Mouse (Mus musculus) monocyte, adult 5-6 weeks (primary cell): ENCODE results near the gene Cxcr4. TPM values are rescaled to one million over a fixed set of nuclear protein-coding genes. Genes with fewer than 3 reads are reported as not detected.
A peak's percentile ranks its signal among the peaks of the same experiment; 100 is the strongest.

Experiments used
- ATAC-seq: fragments of 153-309, 156-312 bp; replicated peaks from 2 replicates; pipeline ENCODE4 v1.8.0; 2017; ENCODE audit warnings: mild to moderate bottlenecking; ENCODE audit not compliant: low TSS enrichment, insufficient number of reproducible peaks, severe bottlenecking, poor library complexity, low FRiP score
- total RNA-seq: library from RNA; stranded (forward); fragments of 200-1000, 200-491, 200-594 nt; gene quantifications from 3 replicates; pipeline ENCODE4 v1.2.3, GENCODE M21; 2017

Cxcr4 gene
- total RNA-seq: 403 to 572 TPM (median 502 TPM) in 3 replicates

DNA sequence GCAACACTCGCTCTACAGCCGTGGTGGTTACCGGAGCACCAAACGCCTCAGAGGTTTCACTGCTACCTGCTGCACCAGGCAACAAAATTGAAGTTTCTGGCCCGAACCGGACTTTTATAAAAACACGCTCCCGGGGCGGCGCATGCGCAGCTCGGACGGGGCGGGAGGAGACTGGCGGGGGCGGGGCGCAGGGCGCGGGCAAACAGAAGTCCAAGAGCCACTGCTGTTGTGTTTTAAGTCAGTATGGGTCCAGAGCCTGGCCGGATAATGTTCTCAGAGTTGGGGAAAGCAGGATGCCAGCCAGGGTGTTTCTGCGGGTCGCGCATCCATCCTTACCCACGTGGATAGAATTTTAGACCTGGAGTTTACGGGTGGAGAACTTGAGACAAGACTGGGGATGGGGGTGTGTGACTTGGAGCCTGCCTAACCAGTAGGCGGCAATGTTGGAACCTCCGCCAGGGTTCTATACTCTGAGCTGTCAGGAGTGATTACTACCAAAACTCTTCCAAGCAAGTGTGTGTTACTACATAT lies at the start of gene Cxcr4:
Gene Cxcr4 (minus strand): TSS at position 83 of the 531 bp plus-strand sequence.
- peak; percentile 49 for ATAC-seq

DNA sequence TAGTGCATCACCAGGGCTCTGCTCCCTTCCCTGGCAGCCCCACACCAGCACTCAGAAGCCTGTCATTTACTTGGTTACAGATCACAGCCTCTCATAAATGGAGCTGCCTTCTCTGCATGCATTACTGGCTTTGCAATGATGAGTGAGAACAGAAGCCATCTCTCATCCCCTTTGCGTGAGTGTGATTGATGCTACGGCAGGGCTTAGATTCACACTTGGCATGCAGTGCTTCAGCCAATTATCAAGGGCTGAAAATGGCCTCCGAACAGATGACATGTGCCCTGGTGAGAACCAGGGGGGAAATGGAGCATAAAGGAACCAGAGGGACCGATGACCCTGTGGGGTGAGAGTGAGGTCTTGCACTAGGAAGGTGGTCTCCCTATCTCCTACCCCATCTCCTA lies 47.6 kb upstream of the Cxcr4 start:
- ATAC-seq: no peak

DNA sequence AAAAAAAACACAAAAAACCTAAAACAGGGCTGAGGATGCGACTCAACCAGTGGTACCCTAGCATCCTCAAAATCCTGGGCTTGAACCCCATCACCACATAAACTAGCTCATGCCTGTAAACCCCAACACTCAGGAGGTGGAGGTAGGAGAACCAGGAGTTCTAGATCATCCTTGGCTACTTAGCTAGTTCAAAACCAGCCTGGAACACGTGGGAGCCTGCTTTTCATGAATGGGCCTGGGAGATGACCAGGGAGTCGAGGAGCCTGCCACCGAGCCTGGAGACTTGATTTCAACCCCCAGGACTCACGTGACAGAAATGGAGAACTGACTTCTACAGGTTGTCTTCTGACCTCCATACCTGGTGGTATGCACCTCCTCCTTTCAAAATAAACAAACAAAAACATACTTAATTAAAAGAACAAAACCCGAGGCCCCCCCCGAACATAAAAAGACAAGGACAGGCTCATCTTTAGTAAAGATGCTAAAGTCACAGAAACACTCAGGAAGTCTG lies 45.2 kb upstream of the Cxcr4 start:
- no peak for ATAC-seq

DNA sequence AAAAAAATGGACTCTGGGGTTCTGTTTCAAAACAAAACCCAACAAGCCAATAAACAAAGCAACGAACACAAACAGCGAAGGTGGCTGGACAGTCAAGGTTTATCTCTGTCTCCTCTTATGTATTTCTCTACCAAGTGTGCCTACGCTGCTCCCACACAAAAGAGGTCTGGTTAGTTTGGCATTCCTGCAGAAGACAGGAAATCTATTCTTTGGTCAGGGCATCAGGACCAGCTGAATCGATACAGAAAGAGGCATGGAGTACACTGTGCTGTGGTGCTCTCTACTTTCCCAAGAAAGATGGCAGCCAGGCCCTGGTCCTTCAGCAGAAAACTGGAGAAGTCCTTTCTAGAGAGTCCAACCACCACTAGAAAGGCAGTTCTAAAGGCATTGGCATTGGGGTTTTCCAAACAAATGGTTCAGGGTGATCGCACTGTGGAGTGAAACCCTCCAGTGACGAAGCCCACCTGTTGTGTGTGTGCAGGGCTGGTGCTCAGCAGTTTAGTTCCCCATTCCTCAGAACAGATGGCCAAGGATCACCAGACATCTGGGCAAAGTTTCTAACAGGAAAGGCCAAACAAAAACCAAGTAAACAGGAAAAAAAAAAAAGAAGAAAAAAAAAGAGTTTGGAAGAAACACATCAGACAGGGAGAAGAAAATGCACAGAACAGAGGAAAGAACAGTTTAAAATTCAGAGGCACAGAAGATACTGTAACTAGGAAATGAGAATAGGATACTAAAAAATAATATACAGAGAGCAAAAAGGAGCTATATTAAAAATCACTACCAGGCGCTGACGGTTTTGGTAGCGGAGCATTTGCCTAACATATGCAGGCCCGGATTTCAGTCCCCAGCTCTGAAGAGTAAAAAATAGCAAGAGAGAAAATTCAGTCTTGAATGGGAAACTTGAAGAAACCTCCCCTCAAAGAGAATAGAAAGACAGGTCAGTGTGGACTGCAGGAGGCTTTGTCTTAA lies 44.5 kb upstream of the Cxcr4 start:
- ATAC-seq: no peak

DNA sequence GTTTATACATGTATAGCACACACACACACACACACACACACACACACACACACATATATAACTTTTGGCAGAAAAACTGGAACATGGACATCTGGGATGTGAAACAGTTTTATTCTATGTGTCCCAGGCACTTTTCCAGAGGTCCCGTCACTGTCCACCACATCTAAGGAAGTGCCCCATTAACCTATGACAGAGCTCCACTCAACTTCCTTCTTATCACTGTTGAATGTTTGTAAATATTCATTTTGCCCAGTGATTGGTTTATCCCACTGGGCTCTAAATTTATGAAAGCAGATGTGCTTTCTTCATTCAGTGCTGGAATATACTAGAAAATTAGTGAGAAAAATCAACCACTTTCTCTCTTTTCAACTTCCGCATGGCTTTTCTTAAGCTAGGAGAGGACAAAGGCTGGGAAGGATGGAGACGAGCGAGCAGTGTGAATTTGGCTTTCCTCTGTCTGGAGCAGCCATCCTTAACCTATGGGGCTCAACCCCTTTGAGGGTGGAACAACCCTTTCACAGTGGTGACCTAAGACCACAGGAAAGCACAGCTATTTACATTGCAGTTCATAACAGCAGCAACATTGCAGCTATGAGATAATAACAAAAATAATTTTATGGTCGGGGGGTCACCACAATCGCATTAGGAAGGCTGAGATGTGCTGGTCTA lies 41.8 kb upstream of the Cxcr4 start:
- ATAC-seq: peak; percentile 58; the same call in 1 of the 2 replicates

DNA sequence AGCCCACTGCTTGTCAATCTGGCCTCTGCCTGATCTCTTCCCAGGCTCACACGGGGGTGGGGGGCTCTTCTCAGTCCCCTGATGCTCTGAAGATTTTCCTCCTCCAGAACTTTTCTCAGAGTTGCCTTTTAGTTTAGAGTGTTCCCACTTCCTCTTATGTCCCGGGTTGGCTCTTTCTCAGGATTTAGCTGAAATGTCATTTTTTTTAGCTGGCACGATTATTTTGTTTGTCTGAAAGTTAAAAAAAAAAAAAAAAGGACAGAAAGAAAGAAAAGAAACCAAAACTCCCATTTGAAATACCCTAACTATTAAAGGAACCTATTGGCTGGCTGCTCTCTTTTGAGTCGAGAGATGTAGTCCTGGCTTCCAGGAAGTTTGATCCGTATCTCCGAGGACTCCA lies 40.4 kb upstream of the Cxcr4 start:
- ATAC-seq: no peak

DNA sequence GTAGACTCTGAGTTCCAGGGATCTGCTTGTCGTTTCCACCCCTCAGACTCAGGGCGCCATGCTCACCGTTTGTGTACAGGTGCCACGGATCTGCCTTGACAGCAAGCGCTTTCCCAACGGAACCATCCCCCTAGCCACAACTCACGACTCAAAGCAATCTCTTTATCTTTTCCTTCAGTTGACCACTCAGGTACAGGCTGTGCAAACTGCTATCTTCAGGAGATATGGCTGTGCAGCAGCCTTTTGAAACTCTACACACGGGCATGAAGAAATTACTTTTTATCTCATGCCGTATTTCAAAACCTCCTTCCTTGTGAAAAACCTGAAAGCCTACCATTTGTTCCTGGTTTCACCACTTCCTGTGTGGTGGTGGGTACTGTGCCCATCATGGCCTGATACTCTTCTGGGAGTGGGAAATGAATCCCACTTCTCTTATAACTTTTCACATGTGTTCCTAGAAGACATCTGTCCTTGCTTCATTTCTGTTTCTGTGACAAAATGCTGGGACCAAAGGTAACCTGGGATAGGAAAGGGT lies 34.1 kb upstream of the Cxcr4 start:
- no peak for ATAC-seq

DNA sequence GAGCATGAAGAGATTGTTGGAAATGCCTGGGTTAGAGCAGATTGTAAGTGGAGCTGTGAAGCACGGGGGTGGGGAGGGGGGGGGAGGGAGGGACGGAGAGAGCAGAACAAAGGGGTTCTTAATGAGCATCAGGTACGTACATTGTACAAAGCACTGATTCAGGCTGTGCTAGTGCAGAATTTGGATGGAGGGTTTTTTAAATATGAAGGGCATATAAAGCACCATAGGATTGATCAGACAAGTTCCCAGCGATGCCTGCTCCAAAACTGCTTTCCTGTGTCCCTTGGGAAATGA lies 31.4 kb upstream of the Cxcr4 start:
- ATAC-seq: no peak

DNA sequence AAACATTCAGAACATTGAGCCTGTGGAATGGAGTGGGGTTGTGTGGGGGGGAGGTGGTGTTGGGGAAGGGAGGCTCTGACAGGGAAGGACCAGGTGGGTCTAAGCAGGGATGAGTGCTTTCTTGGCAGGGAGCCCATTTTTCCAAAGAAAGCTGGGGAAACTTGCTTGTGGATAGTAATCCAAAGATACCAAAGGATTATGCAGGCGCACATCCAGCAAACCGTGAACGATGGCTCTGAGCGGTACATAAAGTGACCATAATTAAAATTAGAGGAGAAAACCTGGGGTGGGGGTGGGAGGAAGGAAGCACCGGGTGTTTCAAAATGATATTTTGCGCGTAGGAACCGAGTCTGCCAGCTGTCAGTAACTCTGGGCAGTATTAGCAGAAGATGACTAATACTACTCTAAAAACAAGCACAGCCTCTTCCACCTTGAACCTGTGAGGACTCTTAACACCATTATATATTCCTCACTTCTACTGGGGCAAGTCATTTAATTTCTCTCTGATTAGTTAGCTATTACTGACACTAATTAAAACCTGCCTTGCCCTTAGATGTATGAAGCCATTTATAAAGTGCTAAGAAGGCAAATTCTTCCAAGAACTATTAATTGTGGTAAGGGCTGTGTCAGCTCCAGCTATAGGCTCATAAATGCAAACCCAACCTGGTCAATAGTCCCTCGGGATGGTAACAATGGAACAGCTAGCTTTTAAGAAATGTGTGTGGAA lies 30.9 kb upstream of the Cxcr4 start:
- ATAC-seq: peak; percentile 28; the same call in 1 of the 2 replicates

DNA sequence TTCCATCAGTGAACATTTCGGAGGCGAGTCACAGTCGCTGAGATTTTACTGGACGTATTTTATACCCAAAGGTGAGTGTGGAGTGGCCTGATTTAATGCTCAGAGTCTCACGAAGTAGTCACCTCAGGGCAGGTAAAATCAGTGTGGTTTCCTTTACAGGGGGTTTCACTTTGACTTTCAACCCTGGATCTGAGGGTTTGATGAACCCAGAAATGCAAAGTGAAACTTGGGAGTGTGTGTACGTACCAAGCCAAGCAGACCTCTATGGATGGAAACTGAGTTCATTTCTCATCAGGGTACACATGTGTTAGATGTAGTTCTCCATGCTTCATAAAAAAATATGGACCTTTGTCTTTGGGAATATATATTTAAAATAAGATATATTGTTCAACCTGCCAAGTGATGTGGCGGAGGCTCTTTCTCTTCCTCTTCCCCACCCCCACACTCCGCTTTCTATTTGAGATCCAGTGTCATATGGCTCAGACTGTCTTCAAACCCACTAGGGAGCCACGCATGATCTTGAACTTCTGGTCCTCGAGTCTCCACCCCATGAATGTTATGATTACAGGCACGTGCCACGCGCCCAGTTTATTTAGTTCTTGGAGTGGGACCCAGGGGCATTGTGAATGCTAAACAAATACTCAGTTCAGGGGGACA lies 25.7 kb upstream of the Cxcr4 start:
- ATAC-seq: no peak

DNA sequence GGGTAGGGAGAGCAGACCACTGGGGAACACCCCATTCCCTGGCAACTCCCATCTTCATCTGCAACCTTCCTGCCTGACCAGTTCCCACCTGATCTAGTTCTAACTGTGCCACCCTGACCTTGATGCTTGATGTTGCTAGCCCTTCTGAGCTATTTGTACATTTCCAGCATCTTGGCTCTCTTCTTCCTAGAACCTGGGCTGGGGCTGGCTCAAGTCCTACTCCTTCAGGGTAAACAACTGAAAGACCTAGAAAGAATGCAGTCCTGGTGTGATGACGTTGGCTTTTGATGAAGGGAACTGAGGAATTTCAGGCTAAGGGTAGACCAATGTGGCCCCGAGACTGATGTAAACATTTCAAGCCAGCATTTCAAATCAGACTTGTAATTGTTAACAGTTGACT lies 24.5 kb upstream of the Cxcr4 start:
- no peak for ATAC-seq

DNA sequence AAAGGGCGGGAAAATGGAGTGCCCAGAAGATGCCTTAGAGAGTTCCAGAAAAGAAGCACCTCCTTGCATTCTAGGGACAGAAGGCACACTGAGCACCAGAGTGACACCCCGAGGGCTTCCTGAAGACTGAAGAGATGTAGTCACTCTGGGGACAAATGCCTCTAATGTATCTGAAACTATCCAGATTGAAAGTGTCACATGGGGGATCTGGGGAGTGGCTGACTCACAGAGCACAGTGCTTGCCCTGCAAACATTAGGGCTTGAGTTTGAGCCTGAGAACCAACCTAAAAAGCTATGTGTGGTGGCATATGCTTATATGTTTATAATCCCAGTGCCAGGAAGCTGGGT lies 23.3 kb upstream of the Cxcr4 start:
- peak; percentile 12 for ATAC-seq

DNA sequence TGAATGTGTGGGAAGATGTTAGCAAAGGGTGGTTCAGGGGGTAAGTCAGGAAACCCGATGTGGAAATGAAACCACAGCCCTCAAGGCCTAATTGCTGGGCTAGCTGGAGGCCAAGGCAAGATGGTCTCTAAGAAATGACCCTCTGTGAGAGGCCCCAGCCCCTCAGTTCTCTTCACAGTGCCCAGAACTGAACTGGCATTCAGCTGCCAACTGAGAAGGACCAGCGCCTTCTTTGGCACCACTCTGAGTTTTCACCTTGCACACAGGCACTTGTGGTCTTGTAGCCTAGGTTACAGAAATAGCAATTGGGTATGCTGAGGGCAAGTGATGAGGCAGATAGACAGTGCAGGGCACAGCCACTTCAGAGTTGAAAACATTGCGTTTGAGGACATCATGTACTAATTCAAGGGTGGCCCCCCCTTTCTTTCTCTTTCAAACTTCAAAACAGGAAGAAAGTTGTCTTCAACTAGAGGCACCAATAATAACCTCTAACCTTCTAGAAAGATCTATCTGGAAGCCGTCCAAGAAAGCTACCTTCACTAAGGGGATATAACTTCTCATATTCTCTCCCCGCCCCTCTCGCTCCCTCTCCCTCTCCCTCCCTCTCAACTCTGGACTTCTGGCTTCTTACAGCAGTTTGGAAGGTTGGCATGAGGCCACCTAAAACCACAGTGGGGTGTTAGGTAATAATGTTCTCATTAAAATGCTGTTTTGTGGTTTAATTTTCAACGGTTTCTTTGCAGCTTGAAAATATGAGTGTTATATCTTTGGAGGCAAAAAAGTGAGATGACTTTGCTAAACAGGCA lies 22.8 kb upstream of the Cxcr4 start:
- peak; percentile 83 for ATAC-seq

DNA sequence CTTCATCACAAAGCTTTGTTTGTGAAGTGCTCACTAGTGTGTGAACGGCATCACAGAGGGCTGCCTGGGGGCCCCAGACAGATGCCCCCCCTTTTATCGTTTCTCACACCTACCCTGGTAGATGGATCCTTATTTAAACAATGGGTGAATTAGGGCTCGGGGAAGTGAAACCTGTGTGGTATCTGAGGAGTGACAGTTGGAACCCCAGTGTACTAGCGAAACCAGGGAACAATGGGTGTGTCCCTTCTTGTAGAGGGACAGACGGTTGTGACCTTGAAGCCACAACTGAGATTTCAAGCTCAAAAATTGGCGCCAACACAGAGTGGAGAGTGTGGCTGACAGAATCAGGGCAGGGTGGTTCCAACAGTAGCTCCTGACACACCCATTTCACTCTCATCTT lies 16.0 kb upstream of the Cxcr4 start:
- peak; percentile 84 for ATAC-seq

DNA sequence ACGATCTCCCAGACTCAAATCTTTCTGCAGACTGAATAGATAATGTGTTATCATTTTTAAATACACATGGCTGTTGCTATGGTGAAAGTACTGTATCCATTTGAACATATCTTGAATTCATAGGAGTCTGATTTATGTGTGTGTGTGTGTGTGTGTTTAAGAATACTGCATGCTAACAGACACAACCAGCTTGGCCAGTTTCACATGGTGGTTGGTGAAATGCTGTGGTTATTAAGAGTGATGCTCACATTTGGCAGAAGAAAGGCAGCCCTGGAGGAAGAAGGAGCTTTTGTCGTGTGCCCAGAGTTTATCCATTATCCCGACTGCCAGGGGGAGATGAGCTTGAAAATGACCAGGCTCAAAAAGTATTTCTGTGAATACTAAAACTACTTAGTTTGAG lies 15.3 kb upstream of the Cxcr4 start:
- ATAC-seq: no peak

DNA sequence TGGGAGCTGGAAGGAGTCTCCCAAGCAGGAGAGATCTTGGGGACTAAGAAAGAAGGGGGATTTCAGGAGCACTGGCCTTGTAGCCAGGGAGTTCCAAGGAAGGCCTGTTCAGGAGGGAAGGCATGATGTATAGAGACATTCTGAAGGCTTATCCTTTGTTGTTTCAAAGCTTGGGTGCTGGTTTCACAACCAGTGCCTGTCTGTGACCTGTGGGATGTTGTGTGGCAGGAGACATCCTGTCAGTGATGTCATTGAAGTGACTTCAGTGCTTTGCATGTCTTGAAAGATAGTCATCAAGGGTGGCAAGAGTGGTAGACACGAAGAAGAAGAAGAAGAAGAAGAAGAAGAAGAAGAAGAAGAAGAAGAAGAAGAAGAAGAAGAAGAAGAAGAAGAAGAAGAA lies 13.7 kb upstream of the Cxcr4 start:
- ATAC-seq: 0 out of 2 replicates have a peak, but pooled peaks have one; percentile 28

DNA sequence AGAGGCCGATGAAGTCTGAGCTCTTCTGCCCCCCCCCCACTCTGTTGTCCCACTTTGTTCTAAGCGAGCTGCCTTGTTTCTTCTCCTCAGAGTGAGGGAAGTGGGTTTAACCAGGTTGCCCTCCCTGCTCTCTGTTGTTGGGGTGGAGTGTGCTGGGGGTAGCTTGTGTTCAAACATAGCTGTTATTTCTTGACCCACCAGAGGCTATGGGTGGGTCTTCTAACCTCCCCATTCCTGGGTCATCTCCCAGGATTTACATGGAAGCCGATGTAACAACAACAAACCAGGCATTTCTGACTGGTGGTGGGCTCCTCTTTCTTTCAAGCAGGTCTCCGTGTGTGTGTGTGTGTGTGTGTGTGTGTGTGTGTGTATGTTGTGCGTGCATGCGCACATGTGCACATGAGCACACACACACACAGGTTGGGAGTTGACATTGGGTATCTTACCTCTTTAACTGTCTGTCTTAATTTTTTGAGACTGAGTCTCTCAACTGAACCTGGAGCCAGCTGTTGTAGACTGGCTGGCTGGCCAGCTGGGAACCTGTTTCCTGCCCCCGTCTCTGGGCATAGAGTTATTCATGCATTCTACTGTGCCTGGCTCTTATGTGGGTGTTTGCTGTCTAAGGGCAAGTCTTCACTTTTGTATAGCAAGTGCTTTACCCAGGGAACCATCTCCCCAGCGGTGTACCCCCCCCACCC lies 10.7 kb upstream of the Cxcr4 start:
- ATAC-seq: no peak
